Mouse (Mus musculus): ENCODE results near the gene Sema6d. TPM values are rescaled to one million over a fixed set of nuclear protein-coding genes. Genes with fewer than 3 reads are reported as not detected.
A peak's percentile ranks its signal among the peaks of the same experiment; 100 is the strongest.

The Sema6d gene
- polyA plus RNA-seq, 1 experiment from 2014 or later = 14.6 TPM

DNA sequence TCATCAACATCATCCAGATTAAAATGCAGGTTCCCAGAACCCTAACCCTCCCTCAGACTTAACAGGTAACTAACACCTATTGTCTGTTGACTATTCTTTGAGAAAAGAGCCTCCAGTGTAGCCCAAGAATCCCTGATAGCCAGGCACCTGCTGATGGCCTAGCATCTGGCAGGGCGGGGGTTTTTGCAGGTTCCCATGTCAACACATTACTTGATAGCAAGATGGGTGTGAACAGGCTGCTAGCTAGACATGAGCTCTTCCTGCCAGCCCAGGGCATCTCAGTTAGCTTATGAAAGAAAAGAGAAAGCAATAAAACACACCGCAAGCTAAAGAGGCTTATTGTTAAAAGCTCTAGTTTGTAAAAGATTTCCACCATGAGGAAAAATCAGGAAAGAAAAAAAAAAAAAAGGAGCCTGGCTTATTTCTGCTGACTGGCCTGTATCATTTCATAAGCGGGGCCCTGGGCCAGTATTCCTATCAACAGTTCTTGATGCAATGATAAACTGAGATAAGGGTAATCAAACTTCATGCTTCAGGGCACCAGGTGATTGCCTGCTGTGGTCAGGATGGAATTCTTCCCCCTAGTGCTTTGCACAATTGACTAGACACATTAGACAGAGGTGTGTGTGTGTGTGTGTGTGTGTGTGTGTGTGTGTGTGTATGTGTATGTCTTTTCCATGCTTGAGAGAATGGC, 528.9 kb downstream of the Sema6d start:
- Histone ChIP-seq H3K4me2 (ENCODE audit: low read depth, low read length) (no peak overlapping the region), H3K9me3 (ENCODE audit: control insufficient read depth, low read length) (no peaks in the 10 kb centered on the region), H3K4me3 (ENCODE audit: low read depth, low read length) (no peak overlapping the region), H3K9ac (ENCODE audit: low read depth, low read length) (no peak overlapping the region), H3K4me1 (ENCODE audit: control insufficient read depth, insufficient read depth, low read length) (peaks cover 5% of the 10 kb centered on the region; the same call in 1 of the 2 replicates), H3K27ac (replicated peaks; ENCODE audit: low read depth, low read length) (no peak overlapping the region), H3K27me3 (replicated peaks; ENCODE audit: control insufficient read depth, insufficient read depth, low read length) (no peaks in the 10 kb centered on the region), H3K36me3 (ENCODE audit: control insufficient read depth, insufficient read depth, low read length) (no peaks in the 10 kb centered on the region)
- ATAC-seq (ENCODE audit: low read depth) = no peak
- 84% methylated on average over 3 of the region's 3 CpGs for WGBS
- DNase-seq (ENCODE audit: low spot score) = no peak

DNA sequence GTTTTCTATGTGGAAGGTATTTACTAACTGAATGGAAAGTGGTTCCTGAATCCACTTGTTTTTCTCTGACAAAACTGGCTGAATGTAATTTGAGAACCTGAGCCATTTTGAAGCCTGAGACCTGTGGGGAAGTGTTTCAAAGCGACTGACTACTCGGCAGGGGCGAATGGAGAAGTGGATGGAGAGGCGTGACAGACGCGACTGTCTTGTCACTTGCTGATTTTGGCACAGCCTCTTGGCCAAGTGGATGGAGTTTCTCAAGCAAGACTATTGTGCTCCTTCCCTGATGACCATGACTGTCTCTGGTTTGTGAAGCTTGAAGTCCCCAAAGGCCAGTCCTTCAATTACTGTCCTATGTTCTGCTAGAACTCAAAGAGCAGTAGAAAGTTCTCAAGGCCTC, 530.7 kb downstream of the Sema6d start:
- WGBS = 39% methylated on average over 6 of the region's 6 CpGs
- H3K9ac ChIP-seq (ENCODE audit: low read depth, low read length) = no peak overlapping the region
- H3K36me3 ChIP-seq (ENCODE audit: control insufficient read depth, insufficient read depth, low read length) = no peaks in the 10 kb centered on the region
- DNase-seq (ENCODE audit: low spot score) (no peak), ATAC-seq (ENCODE audit: low read depth) (no peak)
- H3K27me3 ChIP-seq (replicated peaks; ENCODE audit: control insufficient read depth, insufficient read depth, low read length) = no peaks in the 10 kb centered on the region
- no peak overlapping the region for H3K27ac ChIP-seq (replicated peaks; ENCODE audit: low read depth, low read length)
- 0 out of 2 replicates have a peak, but pooled peaks cover 3% of the 10 kb centered on the region for H3K4me1 ChIP-seq (ENCODE audit: control insufficient read depth, insufficient read depth, low read length)
- H3K4me2 ChIP-seq (ENCODE audit: low read depth, low read length) = no peak overlapping the region
- H3K9me3 ChIP-seq (ENCODE audit: control insufficient read depth, low read length) = no peaks in the 10 kb centered on the region
- no peak overlapping the region for H3K4me3 ChIP-seq (ENCODE audit: low read depth, low read length)

DNA sequence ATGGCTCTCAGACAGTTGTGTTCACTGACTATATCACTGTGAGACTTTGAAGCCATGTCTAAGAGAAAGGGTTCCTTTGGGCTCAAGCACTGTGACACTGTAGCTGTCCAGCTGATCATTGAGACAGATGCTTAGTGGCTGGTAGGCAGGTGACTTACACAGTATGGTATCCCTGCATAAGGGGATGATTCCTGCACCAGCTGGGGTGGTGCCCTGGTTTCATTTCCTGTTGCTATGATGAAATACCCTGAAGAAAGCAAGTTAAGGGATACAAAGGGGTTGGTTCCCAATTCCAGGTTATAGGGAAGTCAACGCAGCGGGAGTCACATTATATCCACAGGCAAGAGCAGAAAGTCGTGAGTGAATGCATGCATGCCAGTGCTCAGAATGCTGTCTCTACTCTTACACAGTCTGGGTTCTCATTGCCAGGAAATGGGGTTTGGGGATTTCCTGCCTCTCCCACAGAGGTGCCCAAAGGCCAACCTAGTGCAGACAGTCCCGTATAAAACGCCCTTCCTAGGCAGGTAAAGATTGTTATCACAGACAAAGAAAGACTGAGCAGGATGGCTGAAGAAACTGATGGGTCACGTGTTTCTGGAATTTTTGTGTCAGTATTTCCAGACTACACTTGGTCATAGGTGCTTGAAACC, 532.3 kb downstream of the Sema6d start:
- H3K27me3 ChIP-seq (replicated peaks; ENCODE audit: control insufficient read depth, insufficient read depth, low read length) = no peaks in the 10 kb centered on the region
- H3K4me1 ChIP-seq (ENCODE audit: control insufficient read depth, insufficient read depth, low read length) = 0 out of 2 replicates have a peak, but pooled peaks cover 3% of the 10 kb centered on the region
- no peaks in the 10 kb centered on the region for H3K9me3 ChIP-seq (ENCODE audit: control insufficient read depth, low read length)
- no peak overlapping the region for H3K4me3 ChIP-seq (ENCODE audit: low read depth, low read length)
- no peaks in the 10 kb centered on the region for H3K36me3 ChIP-seq (ENCODE audit: control insufficient read depth, insufficient read depth, low read length)
- DNase-seq (ENCODE audit: low spot score) (no peak), ATAC-seq (ENCODE audit: low read depth) (no peak)
- H3K4me2 ChIP-seq (ENCODE audit: low read depth, low read length) = no peak overlapping the region
- H3K9ac ChIP-seq (ENCODE audit: low read depth, low read length) = no peak overlapping the region
- H3K27ac ChIP-seq (replicated peaks; ENCODE audit: low read depth, low read length) = no peak overlapping the region
- 73% methylated on average over 6 of the region's 6 CpGs for WGBS

DNA sequence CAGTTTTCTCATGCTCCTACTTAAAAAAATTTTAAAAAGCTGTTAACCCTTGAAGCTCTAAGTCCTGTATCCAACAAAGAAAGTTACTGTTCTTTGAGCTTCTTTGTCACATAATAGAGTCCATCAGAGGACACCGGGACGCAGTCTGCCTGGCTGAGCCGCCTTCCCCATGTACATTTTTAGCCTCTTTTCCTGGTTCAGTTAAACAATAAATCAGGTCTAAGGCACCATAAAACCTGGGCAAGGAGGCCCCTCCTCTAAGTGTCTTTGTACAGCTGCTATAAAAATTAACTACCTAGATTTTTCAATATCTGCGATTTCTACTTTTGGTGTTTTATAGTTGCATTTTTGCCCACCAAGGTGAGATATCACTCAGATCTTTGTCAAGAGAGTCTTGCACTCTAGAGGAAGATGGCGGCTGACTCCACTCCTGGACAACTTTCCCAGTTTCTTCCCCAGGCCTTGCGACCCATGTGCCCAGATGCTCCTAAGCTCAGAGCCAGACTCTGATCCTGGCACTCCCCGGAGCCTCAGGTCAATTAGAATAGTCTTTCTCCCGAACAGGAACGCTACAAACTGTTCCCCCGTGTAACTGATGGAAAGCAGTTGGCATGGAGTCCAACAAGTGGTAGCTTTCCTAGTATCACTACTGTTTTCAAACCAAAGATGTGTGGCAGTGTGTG, 534.6 kb downstream of the Sema6d start:
- DNase-seq (ENCODE audit: low spot score) = no peak
- Histone ChIP-seq H3K27ac (replicated peaks; ENCODE audit: low read depth, low read length) (no peak overlapping the region), H3K27me3 (replicated peaks; ENCODE audit: control insufficient read depth, insufficient read depth, low read length) (no peaks in the 10 kb centered on the region), H3K9ac (ENCODE audit: low read depth, low read length) (no peak overlapping the region), H3K4me2 (ENCODE audit: low read depth, low read length) (no peak overlapping the region), H3K36me3 (ENCODE audit: control insufficient read depth, insufficient read depth, low read length) (no peaks in the 10 kb centered on the region), H3K4me1 (ENCODE audit: control insufficient read depth, insufficient read depth, low read length) (no peaks in the 10 kb centered on the region), H3K4me3 (ENCODE audit: low read depth, low read length) (no peak overlapping the region), H3K9me3 (ENCODE audit: control insufficient read depth, low read length) (no peaks in the 10 kb centered on the region)
- no peak for ATAC-seq (ENCODE audit: low read depth)
- WGBS = 91% methylated on average over 10 of the region's 10 CpGs

DNA sequence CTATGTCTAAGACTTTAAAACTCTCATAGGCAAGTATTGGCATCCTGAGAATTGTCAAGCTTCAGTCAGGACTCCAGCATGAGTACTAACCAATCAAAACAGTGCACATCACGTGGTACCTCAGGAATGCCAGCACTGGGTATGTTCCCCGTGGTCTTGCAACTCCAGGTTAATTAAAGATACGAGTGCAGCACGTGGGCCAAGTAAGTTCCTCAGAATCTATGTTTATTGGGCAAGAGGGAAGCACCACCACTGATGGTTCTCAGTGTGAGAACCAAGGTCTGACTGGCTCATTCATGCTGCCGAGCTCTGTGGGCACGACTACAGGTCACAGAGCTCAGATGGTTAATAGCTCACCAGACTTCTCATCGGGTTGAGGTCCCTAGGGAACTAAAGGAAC, 536.7 kb downstream of the Sema6d start:
- Histone ChIP-seq H3K9ac (ENCODE audit: low read depth, low read length) (no peak overlapping the region), H3K27ac (replicated peaks; ENCODE audit: low read depth, low read length) (no peak overlapping the region), H3K4me2 (ENCODE audit: low read depth, low read length) (no peak overlapping the region), H3K4me1 (ENCODE audit: control insufficient read depth, insufficient read depth, low read length) (no peaks in the 10 kb centered on the region), H3K27me3 (replicated peaks; ENCODE audit: control insufficient read depth, insufficient read depth, low read length) (no peaks in the 10 kb centered on the region), H3K9me3 (ENCODE audit: control insufficient read depth, low read length) (no peaks in the 10 kb centered on the region), H3K36me3 (ENCODE audit: control insufficient read depth, insufficient read depth, low read length) (no peaks in the 10 kb centered on the region), H3K4me3 (ENCODE audit: low read depth, low read length) (no peak overlapping the region)
- no peak for ATAC-seq (ENCODE audit: low read depth)
- no peak for DNase-seq (ENCODE audit: low spot score)
- 69% methylated on average over 7 of the region's 7 CpGs for WGBS

DNA sequence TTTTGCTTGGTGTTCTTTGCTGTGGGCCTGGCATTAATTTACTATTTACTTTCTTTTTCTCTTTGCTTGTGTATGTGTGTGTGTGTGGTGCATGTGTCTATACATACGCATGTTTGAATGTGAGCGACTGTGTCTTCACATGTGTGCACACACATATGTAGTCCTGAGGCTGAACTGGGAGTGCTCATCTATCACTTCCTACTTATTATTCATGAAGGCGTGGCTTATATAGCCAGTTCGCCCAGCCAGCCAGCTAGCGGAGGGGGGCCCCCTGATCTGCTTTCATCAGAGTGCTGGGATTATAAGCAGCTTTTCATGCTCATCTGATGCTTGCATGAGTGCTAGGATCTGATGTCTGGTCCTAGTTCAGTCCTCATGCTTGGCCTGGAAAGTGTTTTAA, 537.9 kb downstream of the Sema6d start:
- Histone ChIP-seq H3K9ac (ENCODE audit: low read depth, low read length) (no peak overlapping the region), H3K27ac (replicated peaks; ENCODE audit: low read depth, low read length) (no peak overlapping the region), H3K4me1 (ENCODE audit: control insufficient read depth, insufficient read depth, low read length) (no peaks in the 10 kb centered on the region), H3K36me3 (ENCODE audit: control insufficient read depth, insufficient read depth, low read length) (no peaks in the 10 kb centered on the region), H3K4me3 (ENCODE audit: low read depth, low read length) (no peak overlapping the region), H3K9me3 (ENCODE audit: control insufficient read depth, low read length) (no peaks in the 10 kb centered on the region), H3K27me3 (replicated peaks; ENCODE audit: control insufficient read depth, insufficient read depth, low read length) (no peaks in the 10 kb centered on the region), H3K4me2 (ENCODE audit: low read depth, low read length) (no peak overlapping the region)
- DNase-seq (ENCODE audit: low spot score) = no peak
- WGBS = 71% methylated on average over 5 of the region's 5 CpGs
- ATAC-seq (ENCODE audit: low read depth) = no peak

DNA sequence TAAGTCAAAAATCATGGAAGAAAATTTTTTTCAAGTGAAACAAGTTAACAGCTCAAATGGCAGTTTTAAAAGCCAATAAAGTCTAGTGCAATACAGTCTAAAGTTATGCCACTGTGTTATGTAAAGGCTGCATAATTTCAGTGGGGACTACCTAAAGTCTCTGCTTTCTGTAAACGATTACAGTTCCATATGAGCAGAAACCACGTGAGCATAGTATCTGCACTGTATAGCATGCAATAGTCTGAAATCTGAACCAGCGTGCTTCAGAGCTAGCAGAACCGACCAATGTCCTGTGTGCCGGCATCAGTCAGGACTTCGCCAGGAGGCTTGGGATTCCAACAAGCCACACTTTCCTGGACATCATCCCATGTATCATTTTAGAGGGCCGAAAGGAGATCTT, 538.9 kb downstream of the Sema6d start:
- H3K4me3 ChIP-seq (ENCODE audit: low read depth, low read length) = no peak overlapping the region
- ATAC-seq (ENCODE audit: low read depth) (peak; percentile 33; the same call in 1 of the 2 replicates), DNase-seq (ENCODE audit: low spot score) (peak; percentile 50)
- H3K9ac ChIP-seq (ENCODE audit: low read depth, low read length) = no peak overlapping the region
- no peaks in the 10 kb centered on the region for H3K4me1 ChIP-seq (ENCODE audit: control insufficient read depth, insufficient read depth, low read length)
- H3K36me3 ChIP-seq (ENCODE audit: control insufficient read depth, insufficient read depth, low read length) = no peaks in the 10 kb centered on the region
- H3K9me3 ChIP-seq (ENCODE audit: control insufficient read depth, low read length) = no peaks in the 10 kb centered on the region
- no peak overlapping the region for H3K27ac ChIP-seq (replicated peaks; ENCODE audit: low read depth, low read length)
- no peaks in the 10 kb centered on the region for H3K27me3 ChIP-seq (replicated peaks; ENCODE audit: control insufficient read depth, insufficient read depth, low read length)
- H3K4me2 ChIP-seq (ENCODE audit: low read depth, low read length) = no peak overlapping the region
- 61% methylated on average over 7 of the region's 7 CpGs for WGBS

DNA sequence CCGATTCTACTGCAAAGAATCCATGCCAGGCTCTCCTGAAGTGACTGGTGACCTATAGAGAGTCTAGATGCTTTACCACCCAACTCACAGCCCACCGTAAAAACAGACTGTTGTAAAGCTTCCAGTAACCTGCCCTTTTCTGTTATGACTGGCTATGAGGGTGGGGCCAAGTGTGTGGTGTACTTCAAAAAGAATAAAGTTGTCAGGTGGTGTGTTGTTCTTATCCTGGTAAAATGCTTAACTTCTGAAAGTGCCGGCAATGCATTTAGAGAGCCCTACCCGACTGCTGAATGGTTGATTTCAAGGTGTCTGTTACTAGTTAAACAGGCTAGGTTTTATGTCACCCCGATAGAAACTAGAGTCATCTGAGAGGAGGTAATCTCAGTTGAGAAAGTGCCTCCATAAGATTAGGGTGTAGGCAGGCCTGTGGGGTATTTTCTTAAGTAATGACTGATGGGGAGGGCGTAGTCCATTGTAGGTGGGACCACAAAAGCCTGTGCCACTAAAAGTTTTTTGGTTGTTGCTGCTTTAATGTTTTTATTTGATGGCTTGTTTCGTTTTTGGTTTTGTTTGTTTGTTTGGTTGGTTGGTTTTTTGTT, 544.7 kb downstream of the Sema6d start:
- no peaks in the 10 kb centered on the region for H3K36me3 ChIP-seq (ENCODE audit: control insufficient read depth, insufficient read depth, low read length)
- peaks cover 5% of the 10 kb centered on the region; the same call in 1 of the 2 replicates for H3K4me1 ChIP-seq (ENCODE audit: control insufficient read depth, insufficient read depth, low read length)
- H3K27ac ChIP-seq (replicated peaks; ENCODE audit: low read depth, low read length) = no peak overlapping the region
- H3K9me3 ChIP-seq (ENCODE audit: control insufficient read depth, low read length) = no peaks in the 10 kb centered on the region
- no peak overlapping the region for H3K9ac ChIP-seq (ENCODE audit: low read depth, low read length)
- no peak overlapping the region for H3K4me2 ChIP-seq (ENCODE audit: low read depth, low read length)
- WGBS = 75% methylated on average over 7 of the region's 7 CpGs
- ATAC-seq (ENCODE audit: low read depth) (no peak), DNase-seq (ENCODE audit: low spot score) (no peak)
- H3K27me3 ChIP-seq (replicated peaks; ENCODE audit: control insufficient read depth, insufficient read depth, low read length) = no peaks in the 10 kb centered on the region
- H3K4me3 ChIP-seq (ENCODE audit: low read depth, low read length) = no peak overlapping the region
